ENCODE assay signal across 34 mouse cellular contexts in genomic region chr1:92646601-92647000, GRCm38 (mm10). TPM values are rescaled to one million over a fixed set of nuclear protein-coding genes. Genes with fewer than 3 reads are reported as not detected.
A peak's percentile ranks its signal among the peaks of the same experiment; 100 is the strongest.
DNase-seq lines count a peak whose midpoint lies in the region; ATAC-seq and TF ChIP-seq lines count a peak whose summit lies in the region.
"Had no signal": no experiment of that assay in that cellular context is flagged by ENCODE, and none has a peak within 500 bp of the region (broad histone marks: within the 10 kb centered on the region; RNA-seq: fewer than 3 reads in every experiment).

No protein-coding gene starts in this region.

- H3K4me3 ChIP-seq in heart, embryonic 10.5 days, result no peak overlapping the region
- no peak overlapping the region for H3K4me3 ChIP-seq in liver, postnatal 0 days (ENCODE audit: low read depth, low read length)
- no peak overlapping the region for H3K4me3 ChIP-seq in liver, embryonic 12.5 days
- H3K4me3 ChIP-seq: embryonic facial prominence, embryonic 10.5 days; embryonic facial prominence, embryonic 13.5 days; erythroblast, embryonic 14.5 days; forebrain, embryonic 12.5 days; forebrain, embryonic 15.5 days; heart, embryonic 15.5 days; hindbrain, embryonic 10.5 days; hindbrain, embryonic 13.5 days; intestine, embryonic 15.5 days had no signal

- TF ChIP-seq EP300 in liver, postnatal 0 days (IDR thresholded peaks at IDR 0.05; ENCODE audit: low read depth), result no peak

- H3K27me3 ChIP-seq in heart, embryonic 10.5 days (ENCODE audit: insufficient read depth, poor library complexity, severe bottlenecking), result peaks cover 67% of the 10 kb centered on the region
- no peaks in the 10 kb centered on the region for H3K27me3 ChIP-seq in liver, postnatal 0 days (ENCODE audit: insufficient read depth, low read length)
- H3K27me3 ChIP-seq in liver, embryonic 12.5 days (replicated peaks), result peaks cover 5% of the 10 kb centered on the region
- H3K27me3 ChIP-seq: embryonic facial prominence, embryonic 13.5 days; forebrain, embryonic 15.5 days; intestine, embryonic 15.5 days had no signal

- ATAC-seq in liver, postnatal 0 days, result no peak
- no peak for ATAC-seq in liver, embryonic 12.5 days
- ATAC-seq: activated CD4-positive, CD25-positive, alpha-beta regulatory T cell, adult 4 months; CD4-positive, CD25-positive, alpha-beta regulatory T cell, adult 4 months; forebrain, embryonic 15.5 days; hindbrain, embryonic 16.5 days; intestine, embryonic 15.5 days had no signal

- H3K4me2 ChIP-seq in liver, postnatal 0 days (ENCODE audit: low read depth, low read length), result no peak overlapping the region
- no peak overlapping the region for H3K4me2 ChIP-seq in liver, embryonic 12.5 days
- H3K4me2 ChIP-seq: embryonic facial prominence, embryonic 13.5 days; forebrain, embryonic 12.5 days; forebrain, embryonic 15.5 days; heart, embryonic 15.5 days; hindbrain, embryonic 13.5 days; intestine, embryonic 15.5 days had no signal

- no peak overlapping the region for H3K9ac ChIP-seq in liver, postnatal 0 days (replicated peaks)
- H3K9ac ChIP-seq in liver, embryonic 12.5 days, result no peak overlapping the region
- H3K9ac ChIP-seq: embryonic facial prominence, embryonic 13.5 days; forebrain, embryonic 12.5 days; forebrain, embryonic 15.5 days; heart, embryonic 15.5 days; hindbrain, embryonic 13.5 days; intestine, embryonic 15.5 days had no signal

- TF ChIP-seq CTCF in liver, postnatal 0 days (IDR thresholded peaks at IDR 0.05; ENCODE audit: low read depth), result no peak

- no peaks in the 10 kb centered on the region for H3K9me3 ChIP-seq in heart, embryonic 10.5 days
- H3K9me3 ChIP-seq in liver, postnatal 0 days (ENCODE audit: low read length), result no peaks in the 10 kb centered on the region
- no peaks in the 10 kb centered on the region for H3K9me3 ChIP-seq in liver, embryonic 12.5 days (replicated peaks)
- H3K9me3 ChIP-seq: embryonic facial prominence, embryonic 10.5 days; embryonic facial prominence, embryonic 13.5 days; forebrain, embryonic 12.5 days; forebrain, embryonic 15.5 days; heart, embryonic 15.5 days; hindbrain, embryonic 10.5 days; hindbrain, embryonic 13.5 days; intestine, embryonic 15.5 days had no signal

- WGBS in heart, embryonic 10.5 days, result 80% methylated on average over 7 of the region's 7 CpGs
- WGBS in liver, postnatal 0 days (ENCODE audit: insufficient replicate concordance), result 68% methylated on average over 7 of the region's 7 CpGs
- WGBS in liver, embryonic 12.5 days (ENCODE audit: insufficient replicate concordance), result 64% methylated on average over 7 of the region's 7 CpGs

- H3K4me1 ChIP-seq in heart, embryonic 10.5 days, result peaks cover 8% of the 10 kb centered on the region; the same call in 1 of the 2 replicates
- H3K4me1 ChIP-seq in liver, postnatal 0 days (ENCODE audit: insufficient read depth), result peaks cover 13% of the 10 kb centered on the region
- peaks cover 27% of the 10 kb centered on the region for H3K4me1 ChIP-seq in liver, embryonic 12.5 days

- peak; percentile 52 for DNase-seq in heart, embryonic 10.5 days (ENCODE audit: low spot score)
- no peak for DNase-seq in heart, adult 18-20 months
- DNase-seq in liver, postnatal 0 days, result peak; percentile 9
- DNase-seq in thymus, postnatal 4 days, result peak; percentile 2
- DNase-seq in thymus, adult 18-20 months, result no peak
- DNase-seq: adrenal gland, postnatal 10 days; cerebellum, adult 11 months; cerebellum, adult 2 months; cerebellum, adult 9-11 months; cerebellum, postnatal 25 days; gastrocnemius, postnatal 25 days; heart, postnatal 10 days; heart, postnatal 36 days had no signal

- H3K27ac ChIP-seq in heart, embryonic 10.5 days, result no peak overlapping the region
- no peak overlapping the region for H3K27ac ChIP-seq in liver, postnatal 0 days (ENCODE audit: low read depth)
- no peak overlapping the region for H3K27ac ChIP-seq in liver, embryonic 12.5 days
- H3K27ac ChIP-seq: embryonic facial prominence, embryonic 10.5 days; embryonic facial prominence, embryonic 13.5 days; forebrain, embryonic 12.5 days; forebrain, embryonic 15.5 days; heart, embryonic 15.5 days; hindbrain, embryonic 10.5 days; hindbrain, embryonic 13.5 days; intestine, embryonic 15.5 days had no signal

- no peaks in the 10 kb centered on the region for H3K36me3 ChIP-seq in heart, embryonic 10.5 days
- no peaks in the 10 kb centered on the region for H3K36me3 ChIP-seq in liver, postnatal 0 days (replicated peaks; ENCODE audit: insufficient read depth, low read length)
- no peaks in the 10 kb centered on the region for H3K36me3 ChIP-seq in liver, embryonic 12.5 days
- H3K36me3 ChIP-seq: embryonic facial prominence, embryonic 10.5 days; embryonic facial prominence, embryonic 13.5 days; forebrain, embryonic 12.5 days; forebrain, embryonic 15.5 days; heart, embryonic 15.5 days; hindbrain, embryonic 10.5 days; hindbrain, embryonic 13.5 days; intestine, embryonic 15.5 days had no signal

RNA-seq across cellular contexts. Expression of gene Otos, which starts 2.0 kb away (rescaled TPM):
- 0.08 TPM in 1 of 2 replicates, not detected in the other for polyA plus RNA-seq in heart, embryonic 10.5 days (2016; fragmentation: Nextera tagmentation; extraction: Ambion mirVana)
- not detected for total RNA-seq in heart, adult 18-20 months (2021)
- polyA plus RNA-seq in liver, postnatal 0 days (2015; fragmentation: Nextera tagmentation; extraction: Ambion mirVana), result 0.16 TPM in 1 of 2 replicates, not detected in the other
- 0.15 and 0.23 TPM in 2 replicates for polyA plus RNA-seq in liver, embryonic 12.5 days (2016; fragmentation: Nextera tagmentation; extraction: Ambion mirVana)
- total RNA-seq: adrenal gland, adult 18-20 months; adrenal gland, postnatal 10 days; adrenal gland, postnatal 36 days; gastrocnemius, adult 8-10 months; gastrocnemius, postnatal 25 days; heart, adult 8-10 months; heart, postnatal 10 days; heart, postnatal 36 days had no signal
- polyA plus RNA-seq: C2C12; embryonic facial prominence, embryonic 13.5 days; forebrain, embryonic 15.5 days; heart, embryonic 15.5 days had no signal

RNA-seq across cellular contexts. Expression of gene Cops9, which starts 4.8 kb away (rescaled TPM):
- polyA plus RNA-seq in heart, embryonic 10.5 days (2016; fragmentation: Nextera tagmentation; extraction: Ambion mirVana), result 310 and 346 TPM in 2 replicates
- total RNA-seq in heart, adult 18-20 months (2021), result 100 to 1,000 TPM; 229 to 251 TPM
- polyA plus RNA-seq in liver, postnatal 0 days (2015; fragmentation: Nextera tagmentation; extraction: Ambion mirVana), result 222 and 225 TPM in 2 replicates
- 216 and 232 TPM in 2 replicates for polyA plus RNA-seq in liver, embryonic 12.5 days (2016; fragmentation: Nextera tagmentation; extraction: Ambion mirVana)

RNA-seq across cellular contexts. Expression of gene Olfr12, which starts 29.0 kb away (rescaled TPM):
- not detected in 2 replicates for polyA plus RNA-seq in heart, embryonic 10.5 days (2016; fragmentation: Nextera tagmentation; extraction: Ambion mirVana)
- not detected for total RNA-seq in heart, adult 18-20 months (2021)
- polyA plus RNA-seq in liver, postnatal 0 days (2015; fragmentation: Nextera tagmentation; extraction: Ambion mirVana), result not detected in 2 replicates
- polyA plus RNA-seq in liver, embryonic 12.5 days (2016; fragmentation: Nextera tagmentation; extraction: Ambion mirVana), result not detected in 2 replicates
- total RNA-seq: adrenal gland, adult 18-20 months; adrenal gland, postnatal 10 days; adrenal gland, postnatal 36 days; common myeloid progenitor, adult 5-6 weeks; gastrocnemius, adult 8-10 months; gastrocnemius, postnatal 25 days; heart, adult 8-10 months; heart, postnatal 10 days; heart, postnatal 36 days; MEL had no signal
- polyA plus RNA-seq: activated CD4-positive, CD25-positive, alpha-beta regulatory T cell, adult 4 months; C2C12; CD4-positive, CD25-positive, alpha-beta regulatory T cell, adult 4 months; cerebellum, adult 2 months; embryonic facial prominence, embryonic 10.5 days; embryonic facial prominence, embryonic 13.5 days; erythroblast, embryonic 14.5 days; forebrain, embryonic 12.5 days; forebrain, embryonic 15.5 days; gonadal fat pad, adult 2 months; heart, embryonic 15.5 days; hindbrain, embryonic 13.5 days; hindbrain, embryonic 16.5 days; intestine, embryonic 15.5 days had no signal

RNA-seq across cellular contexts. Expression of gene Olfr1410, which starts 41.0 kb away (rescaled TPM):
- not detected in 2 replicates for polyA plus RNA-seq in heart, embryonic 10.5 days (2016; fragmentation: Nextera tagmentation; extraction: Ambion mirVana)
- not detected for total RNA-seq in heart, adult 18-20 months (2021)
- not detected in 2 replicates for polyA plus RNA-seq in liver, postnatal 0 days (2015; fragmentation: Nextera tagmentation; extraction: Ambion mirVana)
- not detected in 2 replicates for polyA plus RNA-seq in liver, embryonic 12.5 days (2016; fragmentation: Nextera tagmentation; extraction: Ambion mirVana)
- total RNA-seq: adrenal gland, adult 18-20 months; adrenal gland, postnatal 10 days; adrenal gland, postnatal 36 days; common myeloid progenitor, adult 5-6 weeks; gastrocnemius, adult 8-10 months; gastrocnemius, postnatal 25 days; heart, adult 8-10 months; heart, postnatal 10 days; heart, postnatal 36 days; MEL had no signal
- polyA plus RNA-seq: activated CD4-positive, CD25-positive, alpha-beta regulatory T cell, adult 4 months; C2C12; CD4-positive, CD25-positive, alpha-beta regulatory T cell, adult 4 months; cerebellum, adult 2 months; embryonic facial prominence, embryonic 10.5 days; embryonic facial prominence, embryonic 13.5 days; erythroblast, embryonic 14.5 days; forebrain, embryonic 12.5 days; forebrain, embryonic 15.5 days; gonadal fat pad, adult 2 months; heart, embryonic 15.5 days; hindbrain, embryonic 10.5 days; hindbrain, embryonic 13.5 days; hindbrain, embryonic 16.5 days; intestine, embryonic 15.5 days had no signal

RNA-seq across cellular contexts. Expression of gene Olfr1411, which starts 52.4 kb away (rescaled TPM):
- not detected in 2 replicates for polyA plus RNA-seq in heart, embryonic 10.5 days (2016; fragmentation: Nextera tagmentation; extraction: Ambion mirVana)
- total RNA-seq in heart, adult 18-20 months (2021), result not detected
- not detected in 2 replicates for polyA plus RNA-seq in liver, postnatal 0 days (2015; fragmentation: Nextera tagmentation; extraction: Ambion mirVana)
- not detected in 2 replicates for polyA plus RNA-seq in liver, embryonic 12.5 days (2016; fragmentation: Nextera tagmentation; extraction: Ambion mirVana)
- total RNA-seq: adrenal gland, adult 18-20 months; adrenal gland, postnatal 10 days; adrenal gland, postnatal 36 days; common myeloid progenitor, adult 5-6 weeks; gastrocnemius, adult 8-10 months; gastrocnemius, postnatal 25 days; heart, adult 8-10 months; heart, postnatal 10 days; heart, postnatal 36 days; MEL had no signal
- polyA plus RNA-seq: activated CD4-positive, CD25-positive, alpha-beta regulatory T cell, adult 4 months; C2C12; CD4-positive, CD25-positive, alpha-beta regulatory T cell, adult 4 months; cerebellum, adult 2 months; embryonic facial prominence, embryonic 10.5 days; embryonic facial prominence, embryonic 13.5 days; erythroblast, embryonic 14.5 days; forebrain, embryonic 12.5 days; forebrain, embryonic 15.5 days; gonadal fat pad, adult 2 months; heart, embryonic 15.5 days; hindbrain, embryonic 10.5 days; hindbrain, embryonic 13.5 days; hindbrain, embryonic 16.5 days; intestine, embryonic 15.5 days had no signal

Comparison
In these comparisons a context has a peak if more than half of its experiments do, and no peak if none do; other contexts are left out.
1. DNase-seq: peak in heart, embryonic 10.5 days (single experiment), liver, postnatal 0 days (single experiment) and thymus, postnatal 4 days (single experiment); none in heart, adult 18-20 months (0 of 2) and thymus, adult 18-20 months (0 of 2).